Mouse (Mus musculus) fibroblast of lung, adult 2 months (primary cell): Measurements from ENCODE around the gene Anp32e.
"Not testable (repeated sequence)": the region's sequence is repeated elsewhere in the genome, so short reads cannot be mapped to it uniquely, and the experiment has no call there.

Source experiments
- DNase-seq: peaks from one replicate; pipeline ENCODE4 v3.0.0-alpha.2; 2011; ENCODE audit warnings: low read depth

Anp32e gene

DNA sequence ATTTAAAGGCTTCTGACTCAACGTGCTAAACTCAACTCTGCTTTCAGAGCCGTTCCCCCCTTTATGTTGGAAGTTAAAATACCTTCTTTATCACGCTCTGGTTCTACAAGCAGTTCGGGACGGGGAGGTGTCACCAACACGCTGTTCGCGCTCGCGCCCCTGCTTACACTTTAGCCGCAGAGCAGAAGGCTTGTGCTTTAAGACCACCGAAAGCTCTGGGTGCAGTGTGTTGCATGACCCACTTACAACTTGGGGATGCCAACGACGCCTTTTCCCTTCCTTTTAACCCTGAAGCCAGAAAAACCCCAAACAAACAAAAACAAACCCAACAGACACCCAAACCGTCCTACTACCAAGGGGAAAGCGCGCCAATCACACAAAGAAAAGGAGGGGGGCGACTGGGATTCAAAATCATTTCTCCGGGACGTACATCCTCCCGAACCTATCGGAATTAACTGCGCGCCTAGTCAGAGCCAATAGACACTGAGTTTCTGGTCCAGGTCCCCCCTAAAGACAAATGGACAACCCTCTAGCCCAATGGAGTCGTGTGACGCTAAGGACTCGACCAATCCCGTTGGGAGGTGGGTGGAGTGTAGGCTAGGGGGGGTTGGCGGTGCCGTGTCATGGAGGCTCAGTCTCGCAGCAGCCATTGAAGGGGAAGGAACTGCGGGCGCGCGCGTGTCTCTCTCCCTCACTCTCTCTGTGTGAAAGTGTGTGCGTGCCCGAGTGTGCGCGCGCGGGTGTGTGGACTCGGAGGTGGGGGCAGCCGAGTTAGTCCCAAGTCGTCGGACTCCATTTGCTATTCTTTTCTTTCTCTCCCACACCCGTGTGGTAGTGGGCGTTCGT is at the start of gene Anp32e:
Gene Anp32e (plus strand): TSS at position 589 of the 846 bp plus-strand sequence.
- peak; percentile 98 for DNase-seq

DNA sequence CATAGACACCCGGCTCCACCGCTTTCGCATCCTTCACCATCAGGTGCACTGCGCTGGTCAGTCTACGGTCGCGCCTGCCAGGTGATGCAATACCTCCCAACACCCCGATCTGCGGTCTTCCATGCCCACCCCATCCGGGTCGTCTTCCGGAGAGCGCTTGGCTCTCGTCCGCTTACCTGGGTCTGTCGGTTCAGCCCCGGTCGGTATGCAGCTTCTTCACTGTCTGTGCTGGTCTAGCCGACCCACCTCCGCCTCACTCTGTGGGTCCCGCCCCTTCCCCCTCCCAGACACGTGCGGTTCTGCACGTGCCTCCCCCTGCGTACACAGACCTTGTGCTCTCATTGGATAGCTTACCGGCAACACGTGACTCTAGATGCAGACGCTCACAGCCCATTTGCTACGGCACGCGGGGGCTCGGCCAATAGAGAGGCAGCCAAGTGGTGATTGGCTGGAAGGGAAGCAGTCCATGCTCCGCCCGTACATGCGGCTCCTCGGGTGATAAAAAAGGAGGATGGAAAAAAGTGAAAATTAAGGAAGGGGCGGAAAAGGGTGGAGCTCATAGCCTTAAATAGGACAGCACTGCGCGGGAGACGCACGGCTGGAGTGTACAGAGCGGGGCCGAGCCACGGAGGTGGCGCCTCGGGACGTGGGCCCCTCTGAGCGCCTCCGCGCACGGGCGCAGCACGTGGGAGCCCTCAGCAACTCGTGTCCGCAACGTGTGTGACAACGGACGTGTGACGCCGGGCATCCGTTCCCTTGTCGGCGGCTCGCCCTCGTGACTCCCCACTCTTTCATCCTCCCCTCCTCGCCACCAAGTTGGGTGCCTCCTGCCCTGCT is 46.8 kb upstream of the Anp32e start, which contains the start of gene Ciart:
Gene Ciart (minus strand): TSS at position 273 of the 837 bp plus-strand sequence.
- peak; percentile 95 for DNase-seq

DNA sequence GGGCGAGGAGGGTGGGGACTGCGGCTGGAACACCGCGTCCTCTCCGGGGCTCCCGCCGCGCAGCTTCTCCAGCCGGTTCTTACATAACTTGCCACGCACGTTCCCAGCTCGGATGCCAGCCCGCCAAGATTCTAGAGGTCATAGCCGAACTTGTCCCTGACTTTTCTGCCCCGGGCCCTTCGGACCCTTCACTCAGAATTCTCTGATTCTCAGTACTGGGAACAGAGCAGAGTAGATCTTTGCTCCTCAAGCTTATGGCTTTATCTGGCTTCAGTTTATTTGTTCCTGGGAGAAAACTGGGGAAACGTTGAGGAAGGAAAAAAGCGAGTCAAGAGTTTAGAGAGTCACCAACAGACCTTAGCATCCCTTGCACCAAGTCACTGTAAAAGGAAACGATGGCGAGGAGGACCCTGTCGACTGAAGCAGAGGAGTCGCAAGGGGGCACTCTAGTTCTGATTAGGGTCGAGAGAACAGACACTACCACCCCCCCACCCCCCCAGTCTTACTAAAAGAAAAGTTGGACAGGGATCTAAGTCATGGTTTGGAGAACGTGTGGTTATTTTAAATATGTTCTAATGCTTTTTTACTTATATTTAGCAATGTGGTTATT is 46.1 kb upstream of the Anp32e start:
- peak; percentile 35 for DNase-seq

DNA sequence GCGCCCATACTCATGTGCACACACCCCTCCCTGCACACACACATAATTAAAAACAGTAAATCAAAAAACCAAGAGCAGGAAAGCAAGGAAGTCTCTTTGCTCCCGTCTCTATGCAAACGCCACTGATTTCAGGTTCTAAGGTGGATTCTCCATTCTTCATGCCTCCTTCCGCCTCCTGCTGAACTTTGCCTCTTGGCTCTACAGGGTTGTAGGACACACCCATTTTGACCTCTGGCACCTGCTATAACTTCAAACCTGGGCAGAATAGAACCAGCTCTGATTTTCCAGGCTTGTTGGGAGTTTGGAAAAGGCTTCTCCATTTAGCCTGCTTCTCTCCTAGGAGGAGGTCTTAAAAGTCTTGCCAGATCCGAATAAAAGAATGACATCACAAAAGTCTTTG is 44.6 kb upstream of the Anp32e start:
- DNase-seq, result no peak

DNA sequence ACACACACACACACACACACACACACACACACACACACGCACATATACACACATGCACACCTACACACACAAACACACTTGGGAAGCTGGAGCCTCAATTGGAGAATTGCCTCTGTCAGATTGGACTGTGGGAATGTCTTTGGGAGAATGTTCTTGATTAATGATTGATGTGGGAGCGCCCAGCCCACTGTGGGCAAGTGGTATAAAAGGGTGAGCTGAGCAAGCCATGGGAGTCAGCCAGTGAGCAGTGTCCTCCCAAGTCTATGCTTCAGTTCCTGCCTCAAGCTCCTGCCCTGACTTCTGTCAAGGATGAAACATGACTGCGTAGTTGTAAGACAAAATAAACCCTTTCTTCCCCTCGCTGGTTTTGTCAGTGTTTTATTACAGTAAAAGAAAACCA is 41.5 kb upstream of the Anp32e start:
- DNase-seq, result no peak

DNA sequence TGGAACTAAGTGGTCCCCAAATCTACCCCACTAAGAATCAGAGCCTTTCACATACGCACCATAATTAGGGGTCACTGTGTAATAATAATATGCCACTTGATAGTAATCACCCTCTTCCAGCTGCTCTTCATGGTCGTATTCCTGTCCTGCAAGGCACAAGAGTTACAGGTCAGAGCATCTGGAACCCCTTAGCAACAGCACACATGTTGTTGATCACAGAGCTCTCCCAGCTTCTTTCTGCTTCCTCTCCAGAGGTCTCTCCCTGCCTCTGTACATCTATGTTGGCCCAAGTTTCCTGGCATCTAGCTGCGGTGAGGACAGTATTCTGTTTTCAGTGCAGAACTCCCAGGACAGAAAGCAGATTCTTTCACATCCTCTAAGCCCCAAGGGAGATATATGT is 39.4 kb upstream of the Anp32e start:
- DNase-seq, result no peak

DNA sequence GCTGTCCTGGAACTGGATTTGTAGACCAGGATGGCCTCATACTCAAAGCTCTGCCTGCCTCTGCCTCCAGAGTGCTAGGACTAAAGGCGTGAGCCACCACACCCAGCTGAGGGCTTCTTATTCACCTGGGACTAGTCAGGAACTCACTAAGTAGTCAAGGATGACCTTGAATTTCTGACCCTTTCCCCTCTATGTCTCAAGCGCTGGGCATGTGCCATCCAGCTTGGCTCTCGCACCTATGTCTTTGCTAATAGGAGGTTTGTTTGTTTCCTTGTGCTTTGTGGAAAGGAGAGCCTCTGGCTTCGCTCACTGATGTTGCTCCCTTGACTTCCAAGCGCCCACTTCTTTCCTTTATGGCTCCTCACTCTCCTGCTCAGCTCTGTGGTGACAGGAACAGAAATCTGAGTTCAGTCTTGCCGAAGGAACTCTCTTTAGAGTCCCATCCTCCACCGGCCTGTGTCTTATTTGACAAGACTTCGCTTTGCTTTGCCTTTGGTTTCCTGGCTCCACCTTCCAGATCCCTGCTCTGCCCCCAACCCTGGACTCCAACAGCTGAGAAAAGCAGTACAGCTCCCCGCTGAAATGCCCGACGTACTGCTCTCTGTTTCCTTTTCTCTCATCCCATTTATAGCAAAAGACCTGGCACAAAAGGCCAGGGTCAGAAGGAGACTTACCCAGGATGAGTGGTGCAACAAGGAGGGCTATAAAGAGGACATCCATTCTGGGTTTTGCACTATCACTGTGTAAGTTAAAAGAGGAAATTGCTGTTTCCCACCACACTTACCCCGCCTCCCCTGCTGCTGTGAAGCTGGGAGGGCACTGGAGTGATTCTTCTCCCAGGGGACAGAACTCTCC is 37.6 kb upstream of the Anp32e start, which contains the start of gene BC028528:
Gene BC028528 (minus strand): TSS at position 795 of the 855 bp plus-strand sequence.
- DNase-seq, result no peak

DNA sequence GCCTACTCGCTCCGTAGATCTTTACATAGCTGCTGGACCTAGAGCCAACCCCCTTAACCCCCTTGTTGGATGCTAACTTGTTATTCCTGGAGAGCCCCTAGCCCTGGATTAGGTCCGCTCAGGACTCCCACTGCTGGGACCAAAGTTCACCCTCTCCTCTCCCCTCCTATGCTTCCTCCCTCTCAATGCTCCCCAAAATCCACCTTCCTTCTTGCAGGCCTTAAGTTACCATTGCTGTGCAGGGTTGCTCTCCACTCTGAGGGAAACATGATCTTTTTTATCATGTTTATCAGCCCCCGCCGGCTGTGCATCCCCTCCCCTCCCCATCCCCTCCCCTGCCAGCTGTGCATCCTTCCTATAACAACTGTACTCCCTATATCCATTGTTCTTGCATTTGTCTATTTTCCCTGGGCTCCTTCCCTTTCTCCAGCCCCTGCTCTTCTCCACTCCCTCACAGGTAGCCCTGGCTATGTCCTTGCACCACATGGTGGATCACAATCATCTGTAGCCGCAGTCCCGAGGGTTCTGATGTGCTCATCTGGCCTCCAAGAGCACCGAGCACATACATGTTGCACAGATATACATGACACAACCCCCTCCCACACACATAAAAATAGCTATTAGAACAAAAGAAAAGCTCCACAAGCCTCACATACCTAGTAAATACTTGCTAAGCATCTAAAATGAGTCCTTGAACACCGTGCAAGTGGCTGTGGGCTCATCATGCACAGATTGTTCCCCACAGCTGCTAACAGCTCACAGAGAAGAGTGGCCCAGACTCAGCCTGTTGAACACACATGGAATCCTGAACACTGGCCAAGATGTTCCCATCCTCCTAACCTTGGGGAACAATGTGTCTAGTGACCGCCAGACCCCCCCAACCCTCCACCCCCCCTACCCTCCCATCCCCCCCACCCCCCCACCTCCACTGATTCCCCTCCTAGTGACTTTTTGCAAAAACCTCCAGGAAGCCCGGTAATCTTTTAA is 36.7 kb upstream of the Anp32e start:
- DNase-seq, result no peak

DNA sequence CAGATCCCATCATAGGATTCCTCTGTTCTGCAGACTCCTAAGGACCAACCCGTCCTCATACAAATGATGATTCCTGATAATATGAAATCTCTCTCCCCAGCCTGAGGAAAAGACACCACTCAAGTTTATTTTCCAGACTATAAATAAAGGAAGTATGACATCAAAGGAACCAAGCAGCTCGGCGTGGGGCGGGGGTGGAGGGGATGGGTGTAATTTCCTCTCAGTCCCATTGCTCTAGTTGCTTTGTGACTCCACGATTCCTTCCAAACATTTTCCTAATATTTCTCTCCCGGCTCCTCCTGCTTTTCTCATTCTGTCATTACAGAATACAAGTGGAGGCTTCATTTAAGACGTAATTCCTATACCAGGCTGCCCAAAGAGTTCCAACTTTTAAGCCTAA is 35.9 kb upstream of the Anp32e start:
- DNase-seq, result no peak

DNA sequence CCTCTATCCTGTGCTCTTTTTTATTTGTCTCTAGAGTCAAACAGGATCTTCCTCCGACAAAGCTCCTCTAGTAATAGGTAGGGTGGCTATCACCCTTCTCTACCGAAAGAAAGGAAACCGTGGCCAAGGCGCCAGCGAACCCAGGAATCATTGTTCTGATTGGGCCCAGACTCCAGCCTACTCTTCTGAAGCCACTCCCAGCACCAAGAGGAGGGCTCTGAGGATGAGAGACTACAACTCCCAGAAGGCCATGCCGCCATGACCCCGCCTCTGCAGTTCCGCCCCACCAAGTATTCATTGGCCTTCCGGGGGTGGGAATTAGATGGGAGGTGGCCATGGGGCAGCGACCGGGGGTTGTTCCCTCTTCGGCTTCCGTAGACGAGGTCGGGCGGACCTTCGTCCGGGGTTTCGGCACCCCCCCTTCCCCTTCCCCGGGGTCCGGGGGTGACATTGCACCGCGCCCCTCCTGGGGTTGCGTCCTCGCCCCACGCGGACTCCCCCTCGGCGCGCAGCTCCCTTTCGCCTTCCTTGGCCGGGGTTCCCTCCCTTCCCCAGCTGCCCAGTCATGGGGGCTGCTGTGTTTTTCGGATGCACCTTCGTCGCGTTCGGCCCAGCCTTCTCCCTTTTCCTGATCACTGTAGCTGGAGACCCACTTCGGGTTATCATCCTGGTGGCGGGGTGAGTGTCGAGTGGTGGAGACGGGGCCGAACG is 35.3 kb upstream of the Anp32e start, which contains the start of gene Aph1a:
Gene Aph1a (plus strand): TSS at position 364 of the 711 bp plus-strand sequence.
- peak; percentile 95 for DNase-seq

DNA sequence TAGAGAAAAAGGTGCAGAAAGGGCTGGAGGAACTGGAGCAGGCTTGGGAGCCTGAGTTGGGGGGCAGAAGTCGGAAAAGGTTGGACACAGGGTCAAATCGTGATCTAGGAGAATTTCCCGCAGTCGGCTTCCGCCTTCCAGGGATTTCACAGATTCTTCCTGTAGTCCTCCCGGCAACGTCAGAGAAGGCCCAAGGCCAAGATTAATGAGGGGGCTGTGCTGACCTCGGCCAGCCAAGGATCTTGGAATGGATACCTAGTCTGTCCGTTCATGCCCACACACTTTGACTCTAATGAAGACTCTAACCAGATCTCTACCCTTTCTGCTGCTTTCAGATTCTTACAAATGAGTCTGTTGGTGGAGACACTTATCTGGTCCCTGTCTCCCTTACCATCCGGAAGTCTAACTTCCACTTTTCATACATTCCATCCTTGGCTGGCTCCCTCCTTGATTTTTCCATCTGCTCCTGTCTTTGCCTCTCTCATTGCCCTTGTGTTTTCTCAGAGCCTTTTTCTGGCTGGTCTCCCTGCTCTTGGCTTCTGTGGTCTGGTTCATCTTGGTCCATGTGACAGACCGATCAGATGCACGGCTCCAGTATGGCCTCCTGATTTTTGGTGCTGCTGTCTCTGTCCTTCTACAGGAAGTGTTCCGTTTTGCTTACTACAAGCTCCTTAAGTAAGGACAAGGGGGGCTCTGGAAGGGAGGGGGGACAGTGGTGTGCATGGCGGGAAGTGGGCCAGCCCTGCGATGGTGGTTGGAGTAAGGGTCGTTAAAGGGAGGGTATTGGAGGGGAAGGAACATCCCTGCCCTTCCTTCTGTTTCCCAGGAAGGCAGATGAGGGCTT is 34.5 kb upstream of the Anp32e start:
- peak; percentile 13 for DNase-seq

DNA sequence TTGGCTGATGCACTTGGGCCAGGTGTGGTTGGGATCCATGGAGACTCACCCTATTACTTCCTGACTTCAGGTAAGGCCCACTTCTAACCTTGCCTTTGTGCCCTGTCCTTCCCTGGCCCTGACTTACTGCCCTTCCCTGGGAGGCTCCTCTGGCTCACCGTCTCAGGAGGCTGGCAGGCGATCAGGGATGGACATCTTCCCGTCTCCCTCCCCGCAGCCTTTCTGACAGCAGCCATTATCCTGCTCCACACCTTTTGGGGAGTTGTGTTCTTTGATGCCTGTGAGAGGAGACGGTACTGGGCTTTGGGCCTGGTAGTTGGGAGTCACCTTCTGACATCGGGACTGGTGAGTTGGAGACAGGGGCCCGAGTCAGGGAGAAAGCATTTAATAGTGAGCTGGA is 33.5 kb upstream of the Anp32e start:
- not testable (repeated sequence) for DNase-seq

DNA sequence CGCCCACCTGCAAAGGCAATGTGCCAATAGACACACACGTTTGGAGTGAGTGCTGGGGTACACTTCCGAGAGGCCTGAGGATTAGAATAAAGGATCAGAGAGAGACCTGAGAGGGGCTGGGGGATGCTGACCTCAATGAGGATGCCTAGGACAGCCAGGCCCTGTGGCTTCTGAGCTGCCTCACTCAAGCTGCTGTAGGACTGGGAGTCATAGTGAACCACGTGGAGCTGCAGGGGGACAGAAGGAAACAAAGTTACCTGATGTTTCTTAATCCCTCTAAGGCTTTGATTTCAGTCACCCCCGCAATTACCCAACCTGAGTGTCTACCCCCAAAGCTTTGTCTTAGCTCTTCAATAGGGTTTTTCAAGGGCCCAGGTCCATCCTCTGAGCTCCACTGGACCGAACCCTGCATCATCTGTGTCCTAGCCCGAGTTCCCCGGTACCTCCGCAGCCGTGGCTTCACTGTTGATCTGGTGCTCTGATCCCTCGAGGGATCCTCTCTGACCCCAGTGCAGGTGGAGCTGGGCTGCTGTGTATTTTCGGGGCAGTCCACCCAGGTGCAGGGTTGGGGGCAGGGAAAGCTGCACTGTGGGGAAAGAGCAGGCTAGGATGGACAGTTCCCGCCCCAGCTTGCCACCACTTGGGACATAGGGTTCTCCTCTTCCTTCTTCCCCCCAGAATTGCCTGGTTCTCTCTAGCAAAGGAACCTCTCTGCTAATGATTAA is 29.1 kb upstream of the Anp32e start:
- no peak for DNase-seq

DNA sequence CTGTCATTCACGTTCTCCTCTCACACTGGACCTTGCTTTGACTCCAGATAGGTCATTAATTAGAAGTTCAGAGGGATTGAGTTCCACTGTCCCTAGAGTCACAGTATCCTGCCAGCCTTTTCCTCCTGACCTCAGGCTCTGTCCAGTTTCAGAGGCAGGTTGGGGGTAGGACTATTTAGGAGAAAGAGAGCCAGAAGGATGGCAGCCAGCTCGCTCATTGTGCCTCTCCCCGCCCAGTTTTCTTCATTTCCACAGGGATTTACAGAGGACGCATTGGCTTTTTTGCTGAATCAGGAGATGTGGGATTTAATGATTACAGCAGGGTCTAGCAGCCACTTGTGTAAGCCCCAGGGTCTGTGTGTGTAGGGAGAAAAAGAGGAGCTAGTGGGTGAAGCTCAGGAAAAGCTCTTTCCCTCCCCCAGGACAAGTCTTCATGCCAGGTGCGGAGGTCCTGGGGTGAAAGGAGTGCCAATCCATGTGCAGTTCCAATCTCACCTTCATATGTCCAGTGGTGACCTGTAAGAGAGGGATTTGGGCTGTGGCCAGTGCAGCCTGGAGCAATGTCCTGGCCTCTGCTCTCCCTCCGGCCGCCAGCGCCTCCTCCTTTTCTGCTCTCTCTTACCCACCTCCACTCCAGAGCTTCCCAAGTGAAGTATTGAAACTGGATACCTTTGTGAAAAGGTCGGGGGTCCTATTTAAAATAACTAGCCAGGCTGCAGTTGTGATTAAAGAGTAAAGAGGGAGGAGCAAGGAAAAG is 27.3 kb upstream of the Anp32e start:
- DNase-seq, result no peak

DNA sequence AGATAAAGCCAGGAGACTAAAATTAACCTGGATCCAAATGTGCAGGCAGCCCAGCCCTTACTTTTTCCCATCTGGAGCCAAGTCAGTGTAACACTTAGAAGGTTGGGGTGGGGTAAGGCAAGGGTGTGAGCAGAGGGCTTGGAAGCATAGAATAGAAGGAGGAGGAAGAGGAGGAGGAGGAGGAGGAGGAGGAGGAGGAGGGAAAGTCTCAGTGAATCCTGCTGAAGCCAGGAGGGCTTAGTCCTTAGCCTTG is 26.7 kb upstream of the Anp32e start:
- no peak for DNase-seq

DNA sequence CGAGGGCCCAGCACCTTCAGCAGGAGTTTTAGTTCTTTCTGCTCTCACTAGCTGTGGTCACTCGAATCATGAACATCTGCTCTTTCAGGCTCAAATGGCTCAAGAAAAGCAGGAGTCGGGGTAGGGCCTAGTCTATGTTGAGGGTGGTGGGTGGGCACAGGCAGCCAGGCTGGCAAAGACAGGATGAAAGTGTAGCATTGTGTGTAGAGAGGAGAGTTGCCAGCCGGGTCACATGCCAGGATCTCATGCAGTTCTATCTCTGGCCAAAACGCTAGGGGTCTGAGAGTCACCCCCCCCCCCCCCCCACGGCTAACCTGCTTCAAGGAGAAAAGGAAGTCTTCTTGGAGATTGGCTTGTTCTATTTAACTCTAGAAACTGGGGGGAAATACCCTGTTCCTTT is 26.4 kb upstream of the Anp32e start:
- DNase-seq, result no peak

DNA sequence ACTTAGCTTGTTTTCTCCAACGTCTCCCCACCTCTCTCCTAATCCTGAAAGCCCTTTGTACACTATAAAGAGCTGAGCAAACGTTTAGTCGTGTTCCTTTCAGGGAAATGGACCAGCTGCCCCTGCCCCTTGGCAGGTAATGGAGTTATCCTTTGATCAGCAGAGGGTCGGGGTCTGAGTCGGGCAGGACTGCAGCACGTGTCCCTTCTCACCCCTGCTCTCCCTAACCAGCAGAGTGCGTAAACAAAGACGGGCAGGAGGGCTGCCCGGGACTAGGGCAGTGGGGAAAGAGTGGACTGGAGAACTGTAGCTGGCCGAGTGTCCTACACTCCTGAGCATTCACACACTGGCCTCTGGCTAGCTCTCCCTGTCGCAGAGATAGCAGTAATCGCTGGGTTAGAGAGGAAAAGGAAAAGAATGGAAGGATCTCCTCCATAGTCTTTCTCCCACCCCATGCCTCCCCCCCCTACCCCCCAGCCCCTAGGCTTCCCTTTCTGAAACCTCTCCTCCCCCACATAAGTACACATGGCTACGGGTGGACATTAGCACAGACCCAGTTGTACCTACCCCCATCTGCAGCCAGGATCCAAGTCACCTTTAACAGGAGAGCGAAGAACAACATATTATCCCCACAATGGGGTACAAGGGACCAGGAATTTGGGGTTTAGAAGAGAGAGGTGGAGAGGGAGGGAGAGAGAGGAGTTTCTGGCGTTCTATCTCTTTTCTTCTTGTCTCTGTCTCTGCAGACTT is 25.1 kb upstream of the Anp32e start:
- DNase-seq, result no peak
